Mouse (Mus musculus) right cerebral cortex, postnatal 36 days (tissue): ENCODE measurements around the gene Cygb.
"Not testable (repeated sequence)": the region's sequence is repeated elsewhere in the genome, so short reads cannot be mapped to it uniquely, and the experiment has no call there.

Experiments used
- DNase-seq, 2 experiments: peaks; one replicate each; pipeline ENCODE4 v3.0.0; 2022; ENCODE audit warnings: low spot score in 2 of 2, mixed read lengths in 1 of 2

The Cygb gene

DNA sequence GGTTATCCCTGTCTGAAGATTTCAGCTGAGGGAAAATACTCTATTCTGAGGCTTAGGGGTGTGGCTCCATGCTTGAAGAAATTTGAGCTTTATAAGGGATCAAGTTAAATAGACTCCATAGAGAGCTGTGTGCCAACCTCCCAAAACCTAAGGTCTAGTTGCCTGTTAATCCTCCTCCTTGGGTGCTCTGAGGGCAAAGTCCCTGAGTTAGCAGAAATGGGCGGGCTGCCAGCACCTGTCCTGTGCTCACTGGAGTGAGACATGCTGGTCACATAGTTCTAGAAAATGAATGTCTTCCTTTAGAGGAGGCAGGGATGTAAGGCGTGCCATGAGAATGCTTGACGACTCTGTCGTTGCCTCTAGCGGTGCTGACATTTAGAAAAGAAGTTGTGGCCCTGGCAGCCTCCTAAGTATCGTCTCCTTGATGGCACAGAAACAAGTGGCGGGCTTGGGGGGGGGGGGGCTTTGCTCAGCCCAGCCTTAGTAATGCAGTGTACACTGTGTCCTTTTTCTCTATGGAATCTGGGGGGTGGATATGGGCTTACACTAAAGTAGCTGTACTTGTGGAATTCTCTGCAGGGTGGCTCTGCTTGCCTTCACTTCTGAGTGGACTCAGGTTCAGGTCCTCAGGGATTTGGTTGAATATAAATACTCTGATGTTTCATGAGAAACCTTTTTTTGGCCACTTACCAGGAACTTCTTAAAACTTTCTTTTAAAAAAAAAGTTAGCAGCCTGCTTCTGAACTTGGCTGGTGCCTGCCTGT is 20.7 kb upstream of the Cygb start:
- DNase-seq = no peak

DNA sequence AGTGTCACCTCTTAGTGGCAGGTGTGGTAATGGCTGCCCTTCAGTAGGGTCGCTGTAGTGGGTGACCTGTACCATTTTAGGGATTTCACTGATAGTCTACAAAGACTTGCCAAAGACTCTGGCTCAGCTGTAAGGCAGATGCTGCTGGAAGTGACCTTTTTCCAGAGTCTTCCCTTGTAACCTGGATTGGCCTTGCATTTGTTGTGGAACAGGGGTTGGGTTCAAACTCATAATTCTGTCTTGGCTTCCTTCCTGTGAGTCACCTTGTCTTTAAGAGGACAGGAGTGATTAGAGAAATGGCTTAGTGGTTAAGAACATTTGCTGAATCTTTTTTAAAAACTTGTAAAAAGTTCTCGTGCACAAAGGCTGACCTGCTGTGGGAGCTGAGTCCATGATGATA is 19.3 kb upstream of the Cygb start:
- no peak for DNase-seq

DNA sequence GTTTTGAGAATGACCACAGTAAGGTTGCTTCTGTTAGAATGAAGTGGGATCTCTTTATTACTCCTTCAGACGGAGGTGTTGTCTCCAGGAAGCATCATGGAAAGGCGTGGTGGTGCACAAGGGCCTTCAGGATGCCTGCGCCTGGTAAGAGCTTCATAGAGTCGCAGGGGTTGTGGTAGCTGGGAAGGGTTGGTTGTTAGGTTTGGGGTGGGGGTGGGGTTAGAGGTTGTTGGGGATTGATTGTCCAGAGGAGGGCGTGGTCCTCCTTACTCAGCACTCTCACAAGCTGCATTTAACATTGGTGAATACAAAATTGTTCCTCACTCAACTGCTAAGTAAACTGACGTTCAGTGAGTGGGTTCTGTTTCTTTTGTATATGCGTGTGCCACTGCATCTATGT is 18.5 kb upstream of the Cygb start:
- DNase-seq = no peak

DNA sequence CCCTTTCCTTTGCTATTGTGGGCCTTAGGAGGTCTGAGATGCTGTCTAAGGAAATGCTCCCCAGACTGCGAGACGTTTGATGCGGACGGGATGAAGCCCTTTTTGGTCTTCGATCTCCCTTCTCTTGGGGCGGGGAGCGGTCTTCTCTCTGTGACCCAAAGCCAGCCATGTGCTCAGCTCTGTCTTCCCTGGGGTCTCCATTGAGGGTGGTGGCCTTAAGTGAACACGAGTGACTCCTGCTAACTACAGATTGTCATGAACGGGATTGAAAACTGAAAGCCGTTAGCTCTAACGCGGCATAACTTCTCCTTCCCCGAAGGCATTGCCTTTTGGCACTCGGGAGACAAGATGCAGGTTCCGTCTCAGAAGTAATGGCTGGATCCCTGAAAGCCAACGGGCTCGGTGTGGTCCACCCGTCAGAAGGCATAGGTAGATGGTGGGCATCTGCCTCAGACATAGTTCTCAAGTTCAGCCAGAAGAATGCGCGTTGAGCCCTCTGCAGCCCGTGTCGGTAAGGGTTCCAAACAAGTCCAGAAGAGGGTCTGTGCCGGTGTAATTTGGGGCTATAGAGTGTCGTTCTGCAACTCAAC is 17.8 kb upstream of the Cygb start:
- no peak for DNase-seq

DNA sequence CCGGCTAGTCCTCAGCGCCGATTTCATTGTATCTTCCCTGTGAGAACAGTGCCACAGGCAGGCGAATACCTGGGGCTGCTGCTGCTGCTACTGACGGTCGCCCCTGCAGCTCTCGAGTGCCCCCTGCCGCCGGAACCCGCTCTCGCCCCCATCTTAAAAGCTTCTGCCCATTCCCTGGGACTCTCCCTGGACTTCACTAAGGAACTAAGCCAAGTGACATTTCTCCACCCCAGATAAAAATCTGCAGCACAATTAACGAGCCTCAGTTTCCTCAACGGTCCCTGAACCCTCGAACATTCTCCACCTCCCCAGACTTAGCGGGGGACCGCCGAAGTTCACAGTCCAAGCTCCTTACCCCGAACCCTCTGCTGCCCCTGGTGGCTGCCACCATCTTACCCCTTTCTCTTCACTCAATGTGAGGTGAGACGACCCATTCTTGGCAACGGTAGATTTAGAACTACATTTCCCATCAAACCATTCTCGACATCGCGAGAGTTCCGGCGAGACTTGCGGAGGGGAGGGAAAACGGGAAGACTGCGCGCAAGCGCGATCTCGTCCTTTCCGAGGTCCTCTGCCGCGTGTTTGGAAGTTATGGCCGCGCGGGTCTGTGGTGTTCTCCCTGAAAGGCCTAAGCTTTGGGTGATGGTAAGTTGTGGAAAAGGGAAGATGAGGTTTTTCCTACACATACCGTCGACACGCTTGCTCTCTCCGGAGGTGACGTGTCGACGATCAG is 17.2 kb upstream of the Cygb start:
- DNase-seq = peak; percentile 94 to 95

DNA sequence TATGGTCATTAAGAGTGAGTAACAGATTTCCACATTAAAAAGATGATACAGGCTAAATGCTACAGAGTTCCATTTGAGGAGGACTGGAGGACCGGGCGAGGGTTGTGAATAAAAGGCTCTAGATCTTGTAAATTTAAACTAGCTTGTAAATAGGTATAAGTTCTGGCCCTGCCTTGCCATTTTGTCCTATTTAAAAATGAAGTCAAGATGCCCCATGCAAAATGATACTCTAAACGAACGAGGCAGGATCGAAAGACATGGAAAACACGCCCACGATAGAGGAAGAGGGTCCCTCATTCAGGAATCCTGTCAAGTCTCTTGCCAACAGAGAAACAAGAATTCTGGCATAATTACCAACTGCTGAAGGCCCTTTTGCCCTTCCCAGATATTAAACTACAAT is 16.3 kb upstream of the Cygb start:
- DNase-seq = no peak

DNA sequence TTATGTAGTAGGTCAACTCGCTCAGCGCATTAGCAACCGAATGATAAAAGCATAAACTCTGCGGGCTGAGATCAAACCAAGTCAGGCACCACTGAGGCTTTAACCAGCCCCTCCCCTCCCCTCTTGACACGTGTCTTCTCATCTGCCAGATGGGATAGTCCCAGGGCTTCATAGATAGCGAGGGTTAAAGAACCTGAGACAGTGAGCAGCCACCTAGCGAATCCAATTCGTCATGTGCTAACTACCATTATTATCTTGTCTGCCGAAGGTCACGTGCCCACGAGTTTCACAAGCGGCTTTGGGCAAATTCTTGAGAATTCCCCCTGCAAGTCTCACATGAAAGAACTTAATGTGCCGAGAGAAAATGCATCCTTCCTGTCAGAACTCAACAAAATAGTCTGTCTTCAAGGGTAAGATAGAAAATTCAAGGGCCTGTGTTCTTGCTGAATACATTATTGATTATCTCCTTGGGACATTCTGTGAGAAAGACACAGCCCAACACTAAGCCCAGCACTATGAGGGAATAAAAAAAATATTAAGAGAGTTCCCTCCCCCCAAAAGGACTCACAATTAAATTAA is 15.8 kb upstream of the Cygb start:
- no peak for DNase-seq

DNA sequence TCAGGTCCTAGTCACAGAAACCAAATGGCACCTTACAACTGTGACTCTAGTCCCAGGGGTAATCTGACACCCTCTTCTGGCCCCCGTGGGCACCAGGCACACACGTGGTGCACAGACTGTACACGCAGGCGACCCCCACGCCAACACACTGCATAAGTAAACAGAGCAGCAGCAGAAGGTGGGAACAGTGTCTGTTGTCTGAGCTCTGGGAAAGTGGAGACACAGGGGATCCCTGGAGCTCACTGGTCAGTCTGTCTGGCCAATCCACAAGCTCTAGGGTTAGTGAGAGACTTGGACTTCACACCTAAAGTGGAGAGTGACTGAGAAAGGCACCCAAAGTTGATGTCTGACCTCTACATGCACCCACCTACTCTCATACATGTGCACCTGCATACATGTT is 15.2 kb upstream of the Cygb start:
- DNase-seq = no peak

DNA sequence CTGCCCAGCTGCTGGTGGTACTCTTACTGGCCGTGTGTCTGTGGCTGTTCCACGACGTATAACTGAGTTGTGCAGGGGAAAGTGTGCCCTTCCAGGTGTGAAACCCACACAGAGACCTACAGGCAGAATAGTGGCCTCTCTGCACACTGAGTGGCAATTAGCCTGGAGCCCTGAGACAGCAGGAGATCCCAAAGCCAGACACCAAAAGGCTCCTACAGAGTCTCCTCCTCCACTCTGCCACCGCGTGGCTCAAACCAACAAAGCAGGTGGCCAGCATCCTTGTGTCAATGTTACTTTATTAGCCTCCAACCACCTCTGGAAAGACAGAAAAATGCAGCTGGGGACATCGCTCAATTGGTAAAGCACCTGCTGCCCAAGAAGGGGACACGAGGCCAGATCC is 14.7 kb upstream of the Cygb start:
- no peak for DNase-seq

DNA sequence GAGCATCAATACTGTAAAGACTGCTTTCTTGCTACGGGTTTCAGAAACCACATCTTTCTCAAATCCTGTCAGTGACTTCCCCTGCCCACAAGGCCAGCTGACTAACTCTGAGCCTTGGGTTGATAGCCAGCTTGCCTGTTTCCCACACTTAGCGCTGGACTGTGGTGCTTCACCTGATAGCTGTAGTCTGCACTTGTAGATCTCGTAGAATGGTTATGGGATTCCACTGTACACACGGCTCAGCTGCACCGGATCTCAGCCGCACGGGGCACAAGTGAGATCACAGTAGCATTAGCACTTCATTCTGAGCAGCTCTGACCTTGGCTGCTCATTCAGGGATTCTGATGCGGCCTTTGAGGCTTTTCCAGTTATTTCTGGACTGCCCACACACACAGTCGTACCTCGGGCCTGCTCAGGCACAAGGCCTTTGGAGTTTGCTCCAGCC is 14.3 kb upstream of the Cygb start:
- DNase-seq = no peak

DNA sequence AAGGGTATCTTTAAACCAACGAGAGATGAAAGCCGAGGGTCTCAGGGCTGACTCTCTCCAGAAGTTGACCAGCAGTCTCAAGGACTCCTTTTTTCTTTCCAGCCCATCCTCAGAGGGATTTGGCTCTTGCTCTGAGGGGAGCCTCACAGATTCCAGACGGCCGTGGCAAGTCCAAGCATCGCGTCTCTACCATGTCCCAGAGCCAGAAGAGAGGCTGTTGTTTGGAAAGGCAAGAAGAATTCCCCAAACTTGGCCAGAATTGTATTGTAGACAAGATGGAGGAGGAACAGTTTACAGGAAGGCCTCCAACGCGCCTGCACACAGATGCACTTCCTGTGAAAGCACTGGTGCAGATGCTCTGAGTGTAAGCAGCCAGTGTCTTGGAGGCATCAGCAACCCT is 13.8 kb upstream of the Cygb start:
- no peak for DNase-seq

DNA sequence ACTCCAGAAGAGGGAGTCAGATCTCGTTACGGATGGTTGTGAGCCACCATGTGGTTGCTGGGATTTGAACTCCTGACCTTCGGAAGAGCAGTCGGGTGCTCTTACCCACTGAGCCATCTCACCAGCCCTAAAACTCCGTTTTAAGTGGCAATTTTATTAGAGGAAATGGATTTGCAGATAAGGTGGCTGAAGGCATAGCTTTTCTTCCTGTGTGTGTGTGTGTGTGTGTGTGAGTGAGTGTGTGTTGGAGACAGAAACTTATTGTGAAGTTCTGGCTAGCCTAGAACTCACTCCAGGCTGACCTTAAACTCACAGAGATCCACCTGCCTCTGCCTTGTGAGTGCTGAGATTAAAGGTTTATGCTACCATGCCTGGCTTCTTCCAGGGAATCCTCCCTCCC is 12.9 kb upstream of the Cygb start:
- not testable (repeated sequence) for DNase-seq

DNA sequence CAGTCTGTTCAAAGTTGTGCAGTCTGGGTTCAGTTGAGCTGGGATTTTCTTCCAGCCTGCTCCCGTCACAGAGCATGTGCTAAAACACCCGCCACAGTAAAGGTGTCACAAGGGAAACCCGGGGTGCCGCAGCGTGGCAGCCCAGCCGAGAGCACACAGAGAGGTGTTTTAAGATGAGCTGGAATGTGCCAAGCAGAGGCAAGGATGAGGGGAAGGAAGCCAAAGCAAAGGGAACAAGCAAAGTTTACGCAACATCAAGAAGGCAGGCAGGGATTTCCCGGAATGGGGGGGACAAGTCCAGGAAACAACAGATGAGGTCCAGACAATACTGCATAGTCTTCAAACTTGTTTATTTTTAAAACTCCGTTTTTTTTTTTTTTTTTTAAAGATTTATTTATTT is 12.5 kb upstream of the Cygb start:
- DNase-seq = no peak

DNA sequence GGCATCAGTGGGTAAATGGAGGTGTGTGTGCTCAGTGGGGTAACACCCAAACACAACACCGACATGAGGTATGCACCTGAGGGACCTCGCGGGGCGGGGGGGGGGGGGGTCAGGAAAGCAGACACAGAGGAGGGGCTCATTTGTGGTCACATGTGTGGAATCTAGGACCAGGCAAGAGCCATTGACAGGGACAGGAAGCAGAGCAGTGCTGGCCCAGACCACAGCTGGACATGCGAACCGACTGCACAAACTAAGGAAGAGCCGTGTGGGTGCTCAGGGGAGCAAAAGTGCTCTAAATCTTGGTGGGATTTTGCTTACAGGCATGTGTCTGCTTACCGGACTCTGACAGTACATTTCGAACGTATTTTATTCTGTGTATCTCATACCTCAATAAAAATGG is 11.2 kb upstream of the Cygb start:
- no peak for DNase-seq

DNA sequence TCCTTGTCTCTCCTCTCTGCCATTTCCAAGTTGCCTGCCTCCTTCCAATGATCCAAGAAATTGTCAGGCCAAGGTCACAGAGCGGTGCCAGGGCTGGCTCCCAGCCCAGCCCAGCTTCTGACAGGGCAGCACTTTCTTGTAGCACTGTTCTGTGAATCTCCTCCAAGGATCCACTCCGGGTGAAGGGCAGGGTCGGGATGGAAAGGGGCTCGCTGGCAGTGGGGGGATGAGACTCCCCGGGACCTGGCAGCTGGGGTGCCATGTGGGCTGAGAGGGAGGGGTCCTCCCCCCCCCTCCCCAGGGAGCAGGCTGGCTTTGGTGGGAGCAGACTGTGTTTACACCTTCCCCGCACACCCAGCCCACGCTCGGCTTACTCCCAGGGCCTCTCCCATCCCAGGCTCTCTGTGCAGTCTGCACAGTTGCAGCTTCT is 7.8 kb upstream of the Cygb start:
- DNase-seq = no peak

DNA sequence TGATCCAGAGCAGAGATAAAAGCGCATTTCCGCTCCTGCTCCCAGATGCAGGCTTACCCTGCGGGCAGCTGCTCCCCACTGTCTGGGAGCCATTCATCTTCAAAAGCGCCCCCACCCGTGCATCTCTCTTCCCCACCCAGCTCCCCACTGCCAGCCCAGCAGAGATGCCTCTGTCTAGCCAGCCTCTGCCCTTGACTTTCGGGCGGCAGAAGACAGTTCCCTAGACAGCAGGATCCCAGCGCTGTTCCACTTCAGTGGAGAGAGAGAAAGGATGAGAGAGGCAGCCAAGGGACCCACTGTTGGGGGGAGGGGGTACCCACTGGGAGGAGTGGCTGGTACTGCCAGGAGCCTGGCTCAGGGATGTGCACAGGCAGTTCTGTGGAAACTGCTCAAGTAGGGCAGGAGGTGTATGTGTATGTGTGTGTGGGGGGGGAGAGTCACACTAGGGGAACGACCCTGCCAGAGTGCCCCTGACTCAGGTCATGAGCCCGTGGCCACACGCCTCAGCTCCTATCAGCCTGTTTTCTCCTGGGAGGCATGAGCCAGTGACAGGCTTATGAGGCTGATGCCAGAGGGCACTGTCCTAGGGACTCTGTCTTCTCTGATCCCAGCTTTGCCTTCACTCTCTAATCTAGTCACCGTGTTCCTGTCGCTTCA is 7.3 kb upstream of the Cygb start:
- DNase-seq = no peak

DNA sequence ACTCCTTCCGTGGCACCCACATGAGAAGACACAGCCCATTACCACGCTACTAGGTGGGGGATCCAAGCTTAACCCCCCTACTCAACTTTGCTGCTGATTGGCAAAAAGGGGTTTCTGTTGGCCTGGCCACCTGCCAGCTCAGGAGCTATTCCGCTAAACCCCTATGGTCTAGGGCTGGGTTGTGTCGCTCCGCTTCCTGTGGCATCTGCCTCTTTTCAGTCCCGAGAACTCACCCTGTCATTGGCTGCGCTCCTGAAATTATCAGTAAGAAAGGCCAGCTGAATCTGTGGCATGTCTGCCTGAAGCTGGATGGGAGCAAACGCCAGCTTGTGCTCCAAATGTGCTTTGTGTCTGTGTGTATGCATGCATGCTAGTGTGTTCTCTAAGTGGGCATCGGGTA is 6.1 kb upstream of the Cygb start:
- DNase-seq = no peak

DNA sequence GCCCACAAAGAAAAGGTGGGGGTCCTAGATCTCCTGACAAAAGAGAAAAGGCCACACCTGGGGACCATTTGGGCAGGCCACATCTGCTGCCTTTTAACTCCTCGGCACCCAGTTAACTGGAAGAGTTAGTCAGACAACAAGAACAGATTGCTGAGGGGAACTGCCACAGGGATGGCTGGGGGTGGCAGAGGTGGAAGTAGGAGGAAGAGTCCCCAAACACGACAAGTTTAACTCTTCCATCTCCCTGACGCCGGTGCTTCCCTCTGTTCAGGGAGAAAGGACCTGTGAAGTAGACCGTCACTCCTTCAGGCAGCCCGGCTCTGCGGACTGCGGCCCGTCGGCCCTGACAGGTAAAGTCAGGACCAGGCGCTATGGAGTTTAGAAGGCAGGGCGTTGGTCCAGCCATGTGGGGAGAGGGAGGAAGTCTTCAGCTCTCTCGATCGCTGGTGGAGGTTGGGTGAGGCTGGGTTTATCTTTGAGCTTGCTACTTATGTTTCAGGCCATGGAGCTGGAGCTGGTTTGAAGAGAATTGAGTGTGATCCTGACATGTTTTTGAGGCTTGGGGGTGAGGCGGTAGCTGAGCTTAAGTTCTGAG is 5.0 kb upstream of the Cygb start:
- DNase-seq = no peak

DNA sequence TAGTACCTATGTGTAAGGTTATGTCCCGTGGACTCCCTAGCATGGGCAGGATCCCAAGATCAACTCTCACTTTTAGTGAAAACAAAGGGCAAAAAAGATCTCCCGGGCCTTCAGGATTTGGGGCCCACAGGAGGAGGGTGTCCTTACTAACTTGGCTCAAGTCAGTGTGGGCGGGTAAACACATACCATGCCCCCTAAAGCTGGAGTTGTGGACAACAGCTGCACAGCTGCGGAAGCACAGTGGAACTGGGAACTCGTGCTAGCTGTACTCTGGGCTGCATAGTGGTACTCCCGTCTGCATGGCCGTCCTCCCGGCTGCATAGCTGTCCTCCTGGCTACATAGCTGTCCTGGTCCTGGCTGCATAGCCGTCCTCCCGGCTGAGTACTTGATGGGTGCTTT is 4.1 kb upstream of the Cygb start:
- DNase-seq = no peak

DNA sequence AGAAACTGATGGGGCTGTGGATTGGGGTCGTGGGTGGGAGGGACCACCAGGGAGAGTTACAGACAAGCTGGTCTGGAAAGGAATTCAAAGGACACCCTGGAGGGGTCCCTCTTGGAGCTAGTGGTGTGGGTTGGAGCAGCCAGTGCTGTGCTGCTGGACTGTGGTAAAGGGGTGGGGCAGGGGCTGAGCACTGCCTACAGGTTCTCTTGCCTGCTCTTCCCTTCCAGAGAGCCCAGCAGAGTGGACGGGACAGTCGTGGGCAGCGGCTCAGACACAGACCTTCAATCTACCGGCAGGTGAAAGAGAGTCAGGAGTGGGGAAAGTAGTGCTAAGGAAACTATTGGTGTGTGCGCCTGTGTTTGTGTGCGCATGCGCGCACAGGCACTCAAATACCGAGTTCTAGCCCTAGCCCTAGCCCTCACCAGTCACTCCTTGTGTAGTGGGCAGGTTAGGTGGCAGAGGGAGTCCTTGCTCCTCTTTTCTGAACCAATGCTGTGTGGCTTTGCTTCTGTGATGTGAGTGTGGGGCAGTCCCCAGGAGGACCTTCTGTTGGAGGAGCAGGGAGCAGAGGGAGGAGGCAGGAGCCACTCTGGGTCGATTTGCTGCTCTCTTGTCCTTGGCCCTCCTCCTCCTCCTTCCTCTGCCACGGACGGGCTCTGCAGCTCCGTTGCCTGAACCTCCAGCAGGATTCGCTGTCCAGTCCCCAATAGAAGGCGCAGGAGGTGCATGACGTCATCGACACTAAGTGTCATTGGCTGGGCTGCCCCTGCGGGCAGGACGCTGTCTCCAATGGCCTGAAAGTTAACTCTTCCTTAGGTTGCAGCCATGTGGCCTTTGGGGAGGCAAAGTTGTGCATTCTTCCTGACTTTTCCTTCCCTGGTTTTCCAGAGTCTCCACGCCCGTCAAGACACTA is 3.5 kb upstream of the Cygb start:
- DNase-seq = peak; percentile 82 to 90
